Mouse (Mus musculus): ENCODE results near the gene Gm49322. TPM values are rescaled to one million over a fixed set of nuclear protein-coding genes. Genes with fewer than 3 reads are reported as not detected.
A peak's percentile ranks its signal among the peaks of the same experiment; 100 is the strongest.

Gm49322 gene
- polyA plus RNA-seq, 1 experiment from 2014 or later = 3.0 TPM

- WGBS = 81% methylated on average over 7 of the region's 7 CpGs
- ATAC-seq (ENCODE audit: low FRiP score) = no peak
- no peak overlapping the region for H3K27ac ChIP-seq (replicated peaks)
- H3K36me3 ChIP-seq = peaks cover 31% of the 10 kb centered on the region
- H3K9ac ChIP-seq (replicated peaks) = peak overlapping the region; percentile 71
- H3K9me3 ChIP-seq (replicated peaks) = no peaks in the 10 kb centered on the region
- H3K4me1 ChIP-seq = peaks cover 22% of the 10 kb centered on the region
- H3K4me3 ChIP-seq (replicated peaks) = peak overlapping the region; percentile 78
- H3K4me2 ChIP-seq = peak overlapping the region; percentile 93
- no peaks in the 10 kb centered on the region for H3K27me3 ChIP-seq (replicated peaks)
Observed at GRCm38 (mm10) chr10:80604001-80604509, 1.8 kb upstream of the Gm49322 start.

GRCm38 (mm10) chr10:80604988-80605387 lies 833 bp upstream of the Gm49322 start:
- peaks cover 22% of the 10 kb centered on the region for H3K4me1 ChIP-seq
- H3K9ac ChIP-seq (replicated peaks) = no peak overlapping the region
- no peak overlapping the region for H3K4me2 ChIP-seq
- no peak for ATAC-seq (ENCODE audit: low FRiP score)
- no peak overlapping the region for H3K27ac ChIP-seq (replicated peaks)
- peaks cover 41% of the 10 kb centered on the region for H3K36me3 ChIP-seq
- H3K9me3 ChIP-seq (replicated peaks) = no peaks in the 10 kb centered on the region
- no peaks in the 10 kb centered on the region for H3K27me3 ChIP-seq (replicated peaks)
- no peak overlapping the region for H3K4me3 ChIP-seq (replicated peaks)
- WGBS = 96% methylated on average over 2 of the region's 2 CpGs

GRCm38 (mm10) chr10:80606306-80606705 lies 485 bp downstream of the Gm49322 start:
- WGBS = 93% methylated on average over 23 of the region's 23 CpGs
- H3K9me3 ChIP-seq (replicated peaks) = no peaks in the 10 kb centered on the region
- no peaks in the 10 kb centered on the region for H3K27me3 ChIP-seq (replicated peaks)
- ATAC-seq (ENCODE audit: low FRiP score) = no peak
- no peak overlapping the region for H3K27ac ChIP-seq (replicated peaks)
- H3K36me3 ChIP-seq = peaks cover 41% of the 10 kb centered on the region
- peaks cover 22% of the 10 kb centered on the region for H3K4me1 ChIP-seq
- H3K4me2 ChIP-seq = no peak overlapping the region
- no peak overlapping the region for H3K4me3 ChIP-seq (replicated peaks)
- no peak overlapping the region for H3K9ac ChIP-seq (replicated peaks)

- Histone ChIP-seq H3K27ac (replicated peaks) (no peak overlapping the region), H3K9ac (replicated peaks) (no peak overlapping the region), H3K9me3 (replicated peaks) (no peaks in the 10 kb centered on the region), H3K4me1 (peaks cover 22% of the 10 kb centered on the region), H3K36me3 (peaks cover 46% of the 10 kb centered on the region), H3K27me3 (replicated peaks) (no peaks in the 10 kb centered on the region), H3K4me3 (replicated peaks) (no peak overlapping the region), H3K4me2 (no peak overlapping the region)
- WGBS = 96% methylated on average over 34 of the region's 34 CpGs
- ATAC-seq (ENCODE audit: low FRiP score) = no peak
Observed at GRCm38 (mm10) chr10:80606737-80607350, 1.0 kb downstream of the Gm49322 start.

- Histone ChIP-seq H3K27me3 (replicated peaks) (no peaks in the 10 kb centered on the region), H3K27ac (replicated peaks) (no peak overlapping the region), H3K9me3 (replicated peaks) (no peaks in the 10 kb centered on the region), H3K4me2 (no peak overlapping the region), H3K9ac (replicated peaks) (no peak overlapping the region), H3K4me3 (replicated peaks) (no peak overlapping the region), H3K36me3 (peaks cover 57% of the 10 kb centered on the region), H3K4me1 (peaks cover 16% of the 10 kb centered on the region)
- ATAC-seq (ENCODE audit: low FRiP score) = no peak
- 90% methylated on average over 3 of the region's 3 CpGs for WGBS
Observed at GRCm38 (mm10) chr10:80608435-80608834, 2.6 kb downstream of the Gm49322 start.

- Histone ChIP-seq H3K27ac (replicated peaks) (no peak overlapping the region), H3K27me3 (replicated peaks) (no peaks in the 10 kb centered on the region), H3K4me2 (no peak overlapping the region), H3K9ac (replicated peaks) (no peak overlapping the region), H3K36me3 (peaks cover 67% of the 10 kb centered on the region), H3K4me3 (replicated peaks) (no peak overlapping the region), H3K9me3 (replicated peaks) (no peaks in the 10 kb centered on the region), H3K4me1 (peaks cover 6% of the 10 kb centered on the region)
- ATAC-seq (ENCODE audit: low FRiP score) = no peak
- 90% methylated on average over 10 of the region's 10 CpGs for WGBS
Observed at GRCm38 (mm10) chr10:80609269-80609924, 3.6 kb downstream of the Gm49322 start.

GRCm38 (mm10) chr10:80610116-80610785 lies 4.4 kb downstream of the Gm49322 start:
- Histone ChIP-seq H3K4me2 (no peak overlapping the region), H3K9me3 (replicated peaks) (no peaks in the 10 kb centered on the region), H3K27ac (replicated peaks) (no peak overlapping the region), H3K9ac (replicated peaks) (no peak overlapping the region), H3K4me1 (no peaks in the 10 kb centered on the region), H3K36me3 (peaks cover 75% of the 10 kb centered on the region), H3K27me3 (replicated peaks) (no peaks in the 10 kb centered on the region), H3K4me3 (replicated peaks) (no peak overlapping the region)
- no peak for ATAC-seq (ENCODE audit: low FRiP score)
- WGBS = 93% methylated on average over 9 of the region's 9 CpGs

GRCm38 (mm10) chr10:80611024-80611423 lies 5.2 kb downstream of the Gm49322 start:
- no peak overlapping the region for H3K4me3 ChIP-seq (replicated peaks)
- no peak for ATAC-seq (ENCODE audit: low FRiP score)
- H3K4me1 ChIP-seq = no peaks in the 10 kb centered on the region
- H3K9ac ChIP-seq (replicated peaks) = no peak overlapping the region
- no peaks in the 10 kb centered on the region for H3K9me3 ChIP-seq (replicated peaks)
- no peak overlapping the region for H3K27ac ChIP-seq (replicated peaks)
- H3K27me3 ChIP-seq (replicated peaks) = no peaks in the 10 kb centered on the region
- WGBS = 83% methylated on average over 4 of the region's 4 CpGs
- peaks cover 82% of the 10 kb centered on the region for H3K36me3 ChIP-seq
- H3K4me2 ChIP-seq = no peak overlapping the region

- Histone ChIP-seq H3K9me3 (replicated peaks) (no peaks in the 10 kb centered on the region), H3K4me3 (replicated peaks) (no peak overlapping the region), H3K4me1 (no peaks in the 10 kb centered on the region), H3K4me2 (no peak overlapping the region), H3K27ac (replicated peaks) (no peak overlapping the region), H3K9ac (replicated peaks) (no peak overlapping the region), H3K36me3 (peaks cover 78% of the 10 kb centered on the region), H3K27me3 (replicated peaks) (no peaks in the 10 kb centered on the region)
- WGBS = 98% methylated on average over 3 of the region's 3 CpGs
- ATAC-seq (ENCODE audit: low FRiP score) = no peak
Observed at GRCm38 (mm10) chr10:80611905-80612304, 6.1 kb downstream of the Gm49322 start.

GRCm38 (mm10) chr10:80613821-80614220 lies 8.0 kb downstream of the Gm49322 start:
- 86% methylated on average over 3 of the region's 3 CpGs for WGBS
- no peak for ATAC-seq (ENCODE audit: low FRiP score)

GRCm38 (mm10) chr10:80614351-80614750 lies 8.5 kb downstream of the Gm49322 start:
- no peaks in the 10 kb centered on the region for H3K27me3 ChIP-seq (replicated peaks)
- no peaks in the 10 kb centered on the region for H3K4me1 ChIP-seq
- H3K4me2 ChIP-seq = no peak overlapping the region
- no peak overlapping the region for H3K4me3 ChIP-seq (replicated peaks)
- no peak overlapping the region for H3K27ac ChIP-seq (replicated peaks)
- H3K9me3 ChIP-seq (replicated peaks) = no peaks in the 10 kb centered on the region
- 89% methylated on average over 6 of the region's 6 CpGs for WGBS
- H3K9ac ChIP-seq (replicated peaks) = no peak overlapping the region
- ATAC-seq (ENCODE audit: low FRiP score) = no peak
- peaks cover 53% of the 10 kb centered on the region for H3K36me3 ChIP-seq

More at GRCm38 (mm10) chr10:80613821-80614220, 8.0 kb downstream of the Gm49322 start:
- no peak overlapping the region for H3K9ac ChIP-seq (replicated peaks)
- H3K4me3 ChIP-seq (replicated peaks) = no peak overlapping the region
- no peaks in the 10 kb centered on the region for H3K4me1 ChIP-seq
- no peak overlapping the region for H3K27ac ChIP-seq (replicated peaks)
- no peaks in the 10 kb centered on the region for H3K9me3 ChIP-seq (replicated peaks)
- H3K27me3 ChIP-seq (replicated peaks) = no peaks in the 10 kb centered on the region
- no peak overlapping the region for H3K4me2 ChIP-seq
- peaks cover 58% of the 10 kb centered on the region for H3K36me3 ChIP-seq

GRCm38 (mm10) chr10:80618181-80618580 lies 12.4 kb downstream of the Gm49322 start:
- WGBS = 82% methylated on average over 9 of the region's 9 CpGs
- Histone ChIP-seq H3K4me2 (no peak overlapping the region), H3K27me3 (replicated peaks) (no peaks in the 10 kb centered on the region), H3K27ac (replicated peaks) (no peak overlapping the region), H3K4me3 (replicated peaks) (no peak overlapping the region), H3K36me3 (peaks cover 33% of the 10 kb centered on the region), H3K9me3 (replicated peaks) (no peaks in the 10 kb centered on the region), H3K4me1 (peaks cover 10% of the 10 kb centered on the region), H3K9ac (replicated peaks) (no peak overlapping the region)
- no peak for ATAC-seq (ENCODE audit: low FRiP score)

Data from neural tube, embryonic 15.5 days (tissue).